Mouse (Mus musculus): ENCODE data around the gene Rcn3. TPM values are rescaled to one million over a fixed set of nuclear protein-coding genes. Genes with fewer than 3 reads are reported as not detected.

Gene Rcn3
- polyA plus RNA-seq, 1 experiment from 2014 or later, result 63.3 TPM

GRCm38 (mm10) chr7:45048923-45049657 lies 42.9 kb downstream of the Rcn3 start:
- ATAC-seq, result no peak
- H3K4me3 ChIP-seq (ENCODE audit: low read length), result no peak overlapping the region

DNA sequence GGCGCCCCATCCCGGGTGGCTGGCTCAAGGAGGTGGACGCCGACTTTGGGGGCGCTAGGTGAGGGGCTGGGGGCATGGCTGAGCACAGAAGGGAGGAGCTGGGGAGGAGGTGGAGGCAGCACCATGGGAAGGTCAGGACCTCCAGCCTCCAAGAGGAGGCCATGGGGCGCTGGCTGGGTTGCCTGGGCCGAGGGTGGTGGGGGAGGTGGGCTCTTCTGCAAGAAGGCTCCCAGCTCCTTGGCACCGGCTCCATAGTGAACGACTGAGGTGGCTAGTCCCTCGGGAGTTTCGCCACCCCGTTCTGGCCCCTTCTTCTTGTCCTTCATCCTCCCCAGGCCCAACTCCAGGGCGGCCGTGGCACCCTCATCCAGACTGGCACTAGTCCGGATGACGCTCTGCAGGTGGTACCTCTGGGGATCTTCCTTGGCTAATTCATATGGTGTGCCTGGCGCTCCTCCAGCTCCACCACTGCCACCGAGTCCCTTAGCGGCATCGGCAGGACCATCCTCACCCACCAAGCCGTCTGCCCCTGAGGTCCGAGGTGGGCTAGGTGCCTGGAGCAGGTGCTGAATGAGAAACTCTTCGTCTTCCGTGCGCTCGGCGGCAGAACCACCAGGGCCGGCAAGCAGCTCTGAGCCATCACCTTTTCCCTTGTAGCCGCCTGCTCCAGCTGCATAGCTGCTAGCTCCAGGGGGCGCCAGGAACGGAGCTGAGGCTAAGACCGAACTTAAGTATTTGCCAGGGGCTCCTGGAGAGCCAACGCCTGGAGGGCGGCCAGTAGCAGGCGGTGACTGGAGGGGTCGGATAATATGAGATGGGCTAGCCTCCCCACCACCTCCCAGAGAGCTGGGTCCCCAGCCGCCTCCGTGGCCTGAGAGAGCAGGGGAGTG lies 43.8 kb downstream of the Rcn3 start:
- Histone ChIP-seq H3K4me3 (ENCODE audit: low read length) (no peak overlapping the region), H3K27me3 (replicated peaks; ENCODE audit: control insufficient read depth, insufficient read depth, low read length) (no peaks in the 10 kb centered on the region), H3K4me2 (ENCODE audit: low read length) (no peak overlapping the region), H3K9ac (ENCODE audit: low read depth, low read length) (no peak overlapping the region), H3K9me3 (ENCODE audit: control insufficient read depth, low read length) (no peaks in the 10 kb centered on the region), H3K27ac (ENCODE audit: low read depth, low read length) (no peak overlapping the region), H3K36me3 (ENCODE audit: control insufficient read depth, insufficient read depth, low read length) (peaks cover 63% of the 10 kb centered on the region), H3K4me1 (ENCODE audit: control insufficient read depth, insufficient read depth, low read depth, low read length) (peaks cover 18% of the 10 kb centered on the region)
- ATAC-seq, result no peak
- WGBS, result 91% methylated on average over 38 of the region's 38 CpGs

More at GRCm38 (mm10) chr7:45048923-45049657, 42.9 kb downstream of the Rcn3 start:
- H3K4me1 ChIP-seq (ENCODE audit: control insufficient read depth, insufficient read depth, low read depth, low read length), result peaks cover 18% of the 10 kb centered on the region
- H3K9me3 ChIP-seq (ENCODE audit: control insufficient read depth, low read length), result no peaks in the 10 kb centered on the region
- no peak overlapping the region for H3K4me2 ChIP-seq (ENCODE audit: low read length)
- H3K27ac ChIP-seq (ENCODE audit: low read depth, low read length), result no peak overlapping the region
- H3K9ac ChIP-seq (ENCODE audit: low read depth, low read length), result no peak overlapping the region
- H3K36me3 ChIP-seq (ENCODE audit: control insufficient read depth, insufficient read depth, low read length), result peaks cover 59% of the 10 kb centered on the region
- 93% methylated on average over 23 of the region's 23 CpGs for WGBS
- H3K27me3 ChIP-seq (replicated peaks; ENCODE audit: control insufficient read depth, insufficient read depth, low read length), result no peaks in the 10 kb centered on the region

DNA sequence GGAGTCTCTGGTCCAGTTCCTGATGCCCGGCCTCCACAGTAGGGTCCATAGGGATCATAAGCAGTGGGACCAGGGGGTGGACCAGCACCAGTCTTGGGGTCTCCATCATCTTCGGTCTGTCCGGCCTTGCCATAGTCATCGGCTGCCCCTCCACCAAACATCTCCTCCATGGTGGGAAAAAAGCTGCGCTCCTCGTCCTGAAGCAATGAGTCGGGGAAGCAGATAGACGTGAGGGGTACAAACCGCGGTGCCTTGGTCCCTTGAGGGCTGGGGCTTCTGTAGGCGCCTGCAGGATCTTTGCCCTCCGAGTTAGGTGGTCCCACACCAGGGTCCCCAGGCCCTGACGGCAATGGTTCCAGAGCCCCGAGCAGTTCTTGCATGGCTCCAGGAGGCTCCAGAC lies 44.5 kb downstream of the Rcn3 start:
- WGBS, result 96% methylated on average over 14 of the region's 14 CpGs
- ATAC-seq, result no peak
- Histone ChIP-seq H3K4me2 (ENCODE audit: low read length) (no peak overlapping the region), H3K36me3 (ENCODE audit: control insufficient read depth, insufficient read depth, low read length) (peaks cover 70% of the 10 kb centered on the region), H3K4me3 (ENCODE audit: low read length) (no peak overlapping the region), H3K27me3 (replicated peaks; ENCODE audit: control insufficient read depth, insufficient read depth, low read length) (no peaks in the 10 kb centered on the region), H3K9me3 (ENCODE audit: control insufficient read depth, low read length) (no peaks in the 10 kb centered on the region), H3K4me1 (ENCODE audit: control insufficient read depth, insufficient read depth, low read depth, low read length) (peaks cover 18% of the 10 kb centered on the region), H3K27ac (ENCODE audit: low read depth, low read length) (no peak overlapping the region), H3K9ac (ENCODE audit: low read depth, low read length) (no peak overlapping the region)

DNA sequence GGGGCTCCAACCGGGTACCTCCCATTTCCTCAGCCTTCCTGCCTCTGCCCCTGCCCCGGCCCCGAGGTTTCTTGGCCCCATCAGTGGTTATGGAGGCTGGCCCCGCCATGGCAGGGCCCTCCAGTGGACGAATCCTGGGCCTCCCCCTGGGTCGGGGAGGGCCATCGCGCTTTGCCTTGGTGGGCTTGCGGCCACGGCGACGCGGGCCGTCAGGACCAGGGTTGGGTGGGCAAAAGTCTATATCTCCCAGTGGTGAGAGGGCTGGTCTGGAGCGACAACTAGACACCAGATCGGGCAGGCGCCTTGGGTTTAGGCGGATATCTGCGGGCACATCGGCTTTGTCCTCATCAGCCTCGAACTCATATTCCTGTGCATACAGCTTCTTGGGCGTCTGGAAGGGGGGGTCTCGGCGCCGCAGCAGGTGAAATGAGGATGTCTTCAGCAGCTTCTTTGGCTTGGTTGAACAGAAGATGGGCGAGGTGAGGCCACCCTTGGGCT lies 45.1 kb downstream of the Rcn3 start:
- Histone ChIP-seq H3K27ac (ENCODE audit: low read depth, low read length) (no peak overlapping the region), H3K36me3 (ENCODE audit: control insufficient read depth, insufficient read depth, low read length) (peaks cover 76% of the 10 kb centered on the region), H3K4me2 (ENCODE audit: low read length) (no peak overlapping the region), H3K9me3 (ENCODE audit: control insufficient read depth, low read length) (no peaks in the 10 kb centered on the region), H3K27me3 (replicated peaks; ENCODE audit: control insufficient read depth, insufficient read depth, low read length) (no peaks in the 10 kb centered on the region), H3K4me1 (ENCODE audit: control insufficient read depth, insufficient read depth, low read depth, low read length) (peaks cover 18% of the 10 kb centered on the region), H3K9ac (ENCODE audit: low read depth, low read length) (no peak overlapping the region), H3K4me3 (ENCODE audit: low read length) (no peak overlapping the region)
- WGBS, result 98% methylated on average over 26 of the region's 26 CpGs
- ATAC-seq, result no peak

- Histone ChIP-seq H3K27me3 (replicated peaks; ENCODE audit: control insufficient read depth, insufficient read depth, low read length) (no peaks in the 10 kb centered on the region), H3K9me3 (ENCODE audit: control insufficient read depth, low read length) (no peaks in the 10 kb centered on the region), H3K4me2 (ENCODE audit: low read length) (no peak overlapping the region), H3K4me3 (ENCODE audit: low read length) (no peak overlapping the region), H3K27ac (ENCODE audit: low read depth, low read length) (no peak overlapping the region), H3K4me1 (ENCODE audit: control insufficient read depth, insufficient read depth, low read depth, low read length) (peaks cover 6% of the 10 kb centered on the region), H3K36me3 (ENCODE audit: control insufficient read depth, insufficient read depth, low read length) (peaks cover 83% of the 10 kb centered on the region), H3K9ac (ENCODE audit: low read depth, low read length) (no peak overlapping the region)
- ATAC-seq, result no peak
- 93% methylated on average over 22 of the region's 22 CpGs for WGBS
Measured at GRCm38 (mm10) chr7:45045741-45046140, 46.3 kb downstream of the Rcn3 start.

- Histone ChIP-seq H3K9ac (ENCODE audit: low read depth, low read length) (no peak overlapping the region), H3K27ac (ENCODE audit: low read depth, low read length) (no peak overlapping the region), H3K4me1 (ENCODE audit: control insufficient read depth, insufficient read depth, low read depth, low read length) (no peaks in the 10 kb centered on the region), H3K4me2 (ENCODE audit: low read length) (no peak overlapping the region), H3K27me3 (replicated peaks; ENCODE audit: control insufficient read depth, insufficient read depth, low read length) (no peaks in the 10 kb centered on the region), H3K4me3 (ENCODE audit: low read length) (no peak overlapping the region), H3K36me3 (ENCODE audit: control insufficient read depth, insufficient read depth, low read length) (peaks cover 72% of the 10 kb centered on the region), H3K9me3 (ENCODE audit: control insufficient read depth, low read length) (no peaks in the 10 kb centered on the region)
- 93% methylated on average over 14 of the region's 14 CpGs for WGBS
- no peak for ATAC-seq
Measured at GRCm38 (mm10) chr7:45043307-45043706, 48.7 kb downstream of the Rcn3 start.

- no peaks in the 10 kb centered on the region for H3K27me3 ChIP-seq (replicated peaks; ENCODE audit: control insufficient read depth, insufficient read depth, low read length)
- no peaks in the 10 kb centered on the region for H3K4me1 ChIP-seq (ENCODE audit: control insufficient read depth, insufficient read depth, low read depth, low read length)
- 92% methylated on average over 9 of the region's 9 CpGs for WGBS
- peaks cover 63% of the 10 kb centered on the region for H3K36me3 ChIP-seq (ENCODE audit: control insufficient read depth, insufficient read depth, low read length)
- no peak overlapping the region for H3K4me3 ChIP-seq (ENCODE audit: low read length)
- H3K9me3 ChIP-seq (ENCODE audit: control insufficient read depth, low read length), result no peaks in the 10 kb centered on the region
- no peak overlapping the region for H3K4me2 ChIP-seq (ENCODE audit: low read length)
- no peak overlapping the region for H3K27ac ChIP-seq (ENCODE audit: low read depth, low read length)
- 0 out of 2 replicates have a peak, but pooled peaks have one; percentile 2 for ATAC-seq
- no peak overlapping the region for H3K9ac ChIP-seq (ENCODE audit: low read depth, low read length)
Measured at GRCm38 (mm10) chr7:45040851-45041250, 51.2 kb downstream of the Rcn3 start.

DNA sequence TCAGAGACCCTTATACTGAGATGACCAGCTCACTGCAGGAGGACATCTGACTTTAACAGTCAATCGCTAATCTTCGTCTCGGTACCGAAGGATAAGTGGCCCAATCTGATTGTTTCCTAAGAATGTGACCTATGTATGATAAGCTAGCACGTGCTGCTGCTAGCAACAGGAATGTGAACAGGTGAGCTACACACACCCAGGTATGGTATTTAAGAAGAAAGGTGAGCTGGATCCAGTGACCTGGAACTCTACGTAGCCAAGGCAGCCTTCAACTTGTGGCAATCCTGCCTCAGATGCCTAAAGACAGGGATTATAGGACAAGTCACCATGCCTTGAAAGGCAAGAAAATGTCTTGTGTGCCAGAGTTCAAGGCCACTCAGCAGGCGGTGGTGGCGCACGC lies 53.6 kb downstream of the Rcn3 start:
- no peak overlapping the region for H3K27ac ChIP-seq (ENCODE audit: low read depth, low read length)
- no peaks in the 10 kb centered on the region for H3K4me1 ChIP-seq (ENCODE audit: control insufficient read depth, insufficient read depth, low read depth, low read length)
- H3K9me3 ChIP-seq (ENCODE audit: control insufficient read depth, low read length), result no peaks in the 10 kb centered on the region
- no peak overlapping the region for H3K4me3 ChIP-seq (ENCODE audit: low read length)
- H3K27me3 ChIP-seq (replicated peaks; ENCODE audit: control insufficient read depth, insufficient read depth, low read length), result no peaks in the 10 kb centered on the region
- no peak for ATAC-seq
- H3K36me3 ChIP-seq (ENCODE audit: control insufficient read depth, insufficient read depth, low read length), result peaks cover 69% of the 10 kb centered on the region
- WGBS, result 96% methylated on average over 9 of the region's 9 CpGs
- no peak overlapping the region for H3K9ac ChIP-seq (ENCODE audit: low read depth, low read length)
- no peak overlapping the region for H3K4me2 ChIP-seq (ENCODE audit: low read length)

DNA sequence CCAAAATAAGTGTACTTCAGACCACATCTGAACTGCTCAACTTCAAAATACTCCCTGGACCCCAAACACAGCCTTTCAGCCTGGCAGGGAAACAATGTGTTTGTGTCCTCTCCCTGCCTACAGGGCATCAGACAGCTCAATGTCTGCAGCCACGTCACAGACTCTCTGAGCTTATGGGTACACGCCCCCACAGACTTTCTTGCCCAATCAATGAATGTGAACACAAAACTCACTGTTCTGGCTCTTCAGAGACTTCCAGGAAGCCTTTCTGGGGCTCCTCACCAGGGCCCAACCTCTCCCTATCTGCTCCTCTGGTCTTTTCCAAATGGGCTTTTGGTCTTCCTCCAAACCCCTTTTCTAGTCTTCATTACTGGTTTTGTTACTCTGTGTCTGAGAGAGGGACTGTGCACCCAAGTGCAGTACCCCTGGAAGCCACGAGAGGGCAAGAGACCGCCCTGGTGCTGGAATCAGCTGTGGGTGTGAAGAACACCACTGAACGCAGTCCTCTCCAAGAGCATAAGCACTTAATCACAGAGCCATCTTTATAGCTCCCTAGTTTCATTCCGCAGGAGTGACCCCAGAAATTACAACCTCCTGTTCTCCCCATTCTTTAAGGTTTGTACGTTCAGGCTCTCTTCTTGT lies 54.2 kb downstream of the Rcn3 start:
- Histone ChIP-seq H3K9me3 (ENCODE audit: control insufficient read depth, low read length) (no peaks in the 10 kb centered on the region), H3K27ac (ENCODE audit: low read depth, low read length) (no peak overlapping the region), H3K36me3 (ENCODE audit: control insufficient read depth, insufficient read depth, low read length) (peaks cover 69% of the 10 kb centered on the region), H3K4me2 (ENCODE audit: low read length) (no peak overlapping the region), H3K4me3 (ENCODE audit: low read length) (no peak overlapping the region), H3K4me1 (ENCODE audit: control insufficient read depth, insufficient read depth, low read depth, low read length) (no peaks in the 10 kb centered on the region), H3K9ac (ENCODE audit: low read depth, low read length) (no peak overlapping the region), H3K27me3 (replicated peaks; ENCODE audit: control insufficient read depth, insufficient read depth, low read length) (no peaks in the 10 kb centered on the region)
- no peak for ATAC-seq
- WGBS, result 68% methylated on average over 7 of the region's 7 CpGs
